Mouse (Mus musculus) ES-Bruce4 (cell line): ENCODE results near the gene Lrmda.

Experiments used
- CTCF ChIP-seq: IDR thresholded peaks from one replicate; pipeline ENCODE4 v1.8.1; 2011; ENCODE audit warnings: low read depth, low read length
- EP300 ChIP-seq: IDR thresholded peaks from 2 replicates; pipeline ENCODE4 v1.6.1; 2011; ENCODE audit warnings: low read depth, low read length; ENCODE audit not compliant: insufficient read depth
- POLR2A ChIP-seq: IDR thresholded peaks from one replicate; pipeline ENCODE4 v1.8.1; 2011; ENCODE audit warnings: low read length; ENCODE audit not compliant: insufficient read depth

GRCm38 (mm10) chr14:22760241-22761039 lies 740.9 kb downstream of the Lrmda start:
- no peak for TF ChIP-seq POLR2A
- no peak for TF ChIP-seq EP300
- no peak for TF ChIP-seq CTCF
